Mouse (Mus musculus): Measurements from ENCODE around the gene Cnih3. TPM values are rescaled to one million over a fixed set of nuclear protein-coding genes. Genes with fewer than 3 reads are reported as not detected.

The Cnih3 gene
- polyA plus RNA-seq, 2 experiments, result 0.58 to 0.64 TPM

- Histone ChIP-seq H3K9me3 (ENCODE audit: control insufficient read depth, low read length) (no peaks in the 10 kb centered on the region), H3K4me2 (replicated peaks; ENCODE audit: low read depth, low read length, severe bottlenecking) (no peak overlapping the region), H3K27me3 (ENCODE audit: control insufficient read depth, insufficient read depth, low read length) (no peaks in the 10 kb centered on the region), H3K4me3 (replicated peaks; ENCODE audit: low read length) (no peak overlapping the region), H3K27ac (replicated peaks; ENCODE audit: low read depth, low read length) (no peak overlapping the region), H3K9ac (ENCODE audit: low read depth, low read length, severe bottlenecking) (no peak overlapping the region), H3K4me1 (ENCODE audit: control insufficient read depth, insufficient read depth, low read length) (0 out of 2 replicates have a peak, but pooled peaks cover 2% of the 10 kb centered on the region), H3K36me3 (ENCODE audit: control insufficient read depth, insufficient read depth, low read length) (no peaks in the 10 kb centered on the region)
- ATAC-seq (ENCODE audit: low FRiP score, low read depth) (no peak), DNase-seq (ENCODE audit: low spot score) (no peak)
- 91% methylated on average over 5 of the region's 5 CpGs for WGBS
- TF ChIP-seq POLR2A (IDR thresholded peaks at IDR 0.05; ENCODE audit: borderline replicate concordance, extremely low read depth, insufficient read depth, insufficient read length), result no peak
Measured at GRCm38 (mm10) chr1:181327137-181327536, 25.3 kb upstream of the Cnih3 start.

- no peak for TF ChIP-seq POLR2A (IDR thresholded peaks at IDR 0.05; ENCODE audit: borderline replicate concordance, extremely low read depth, insufficient read depth, insufficient read length)
- H3K9ac ChIP-seq (ENCODE audit: low read depth, low read length, severe bottlenecking), result no peak overlapping the region
- no peak for ATAC-seq (ENCODE audit: low FRiP score, low read depth)
- no peaks in the 10 kb centered on the region for H3K9me3 ChIP-seq (ENCODE audit: control insufficient read depth, low read length)
- H3K27me3 ChIP-seq (ENCODE audit: control insufficient read depth, insufficient read depth, low read length), result no peaks in the 10 kb centered on the region
- no peak overlapping the region for H3K27ac ChIP-seq (replicated peaks; ENCODE audit: low read depth, low read length)
- H3K36me3 ChIP-seq (ENCODE audit: control insufficient read depth, insufficient read depth, low read length), result no peaks in the 10 kb centered on the region
- no peak for DNase-seq (ENCODE audit: low spot score)
- no peak overlapping the region for H3K4me2 ChIP-seq (replicated peaks; ENCODE audit: low read depth, low read length, severe bottlenecking)
- H3K4me1 ChIP-seq (ENCODE audit: control insufficient read depth, insufficient read depth, low read length), result 0 out of 2 replicates have a peak, but pooled peaks cover 2% of the 10 kb centered on the region
- WGBS, result 74% methylated on average over 10 of the region's 10 CpGs
- no peak overlapping the region for H3K4me3 ChIP-seq (replicated peaks; ENCODE audit: low read length)
Measured at GRCm38 (mm10) chr1:181327636-181328420, 24.6 kb upstream of the Cnih3 start.

DNA sequence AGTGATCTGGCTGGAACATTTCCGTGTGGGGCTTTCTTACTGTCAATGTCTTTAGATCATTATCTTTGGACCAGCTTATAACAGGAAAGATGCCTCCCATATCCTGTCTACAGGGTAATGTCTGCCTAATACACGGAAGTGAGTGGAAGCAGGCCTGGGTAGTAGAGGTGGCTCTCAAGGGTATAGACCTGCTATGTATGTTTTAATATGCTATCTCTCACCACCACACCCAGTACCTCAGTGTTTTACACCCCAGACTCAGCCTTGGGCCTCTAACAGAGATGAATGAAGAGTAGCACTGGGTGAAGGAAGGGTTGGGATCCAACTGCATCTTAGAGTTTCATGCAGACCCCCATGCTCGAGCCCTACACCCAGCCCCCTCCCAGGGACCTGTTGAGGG lies 23.3 kb upstream of the Cnih3 start:
- no peaks in the 10 kb centered on the region; the same call in 1 of the 2 replicates for H3K9me3 ChIP-seq (ENCODE audit: control insufficient read depth, low read length)
- WGBS, result 87% methylated on average over 3 of the region's 3 CpGs
- 0 out of 2 replicates have a peak, but pooled peaks cover 2% of the 10 kb centered on the region for H3K4me1 ChIP-seq (ENCODE audit: control insufficient read depth, insufficient read depth, low read length)
- H3K9ac ChIP-seq (ENCODE audit: low read depth, low read length, severe bottlenecking), result no peak overlapping the region
- ATAC-seq (ENCODE audit: low FRiP score, low read depth), result no peak
- H3K27me3 ChIP-seq (ENCODE audit: control insufficient read depth, insufficient read depth, low read length), result no peaks in the 10 kb centered on the region
- no peaks in the 10 kb centered on the region for H3K36me3 ChIP-seq (ENCODE audit: control insufficient read depth, insufficient read depth, low read length)
- no peak overlapping the region for H3K4me3 ChIP-seq (replicated peaks; ENCODE audit: low read length)
- DNase-seq (ENCODE audit: low spot score), result no peak
- no peak for TF ChIP-seq POLR2A (IDR thresholded peaks at IDR 0.05; ENCODE audit: borderline replicate concordance, extremely low read depth, insufficient read depth, insufficient read length)
- H3K4me2 ChIP-seq (replicated peaks; ENCODE audit: low read depth, low read length, severe bottlenecking), result no peak overlapping the region
- no peak overlapping the region for H3K27ac ChIP-seq (replicated peaks; ENCODE audit: low read depth, low read length)

DNA sequence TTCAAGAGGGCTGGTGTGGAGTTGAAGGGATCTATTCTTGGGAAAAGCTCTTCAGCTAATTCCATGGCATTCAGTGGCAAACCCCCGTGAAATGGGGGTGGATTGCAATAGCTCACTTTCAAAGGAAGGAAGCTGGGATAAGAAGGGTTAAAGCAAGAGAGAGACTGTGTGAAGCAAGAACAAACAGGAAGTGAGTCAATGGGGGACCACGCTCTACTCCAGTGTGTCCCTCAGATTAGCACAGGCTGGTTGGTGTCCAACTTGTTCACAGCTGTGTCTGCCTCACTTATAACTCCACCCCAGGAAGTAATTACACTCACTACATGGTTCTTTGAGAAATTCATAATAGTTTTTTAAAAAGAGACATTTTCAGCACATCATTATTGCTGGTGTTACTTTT lies 19.8 kb upstream of the Cnih3 start:
- no peaks in the 10 kb centered on the region for H3K27me3 ChIP-seq (ENCODE audit: control insufficient read depth, insufficient read depth, low read length)
- no peak overlapping the region for H3K27ac ChIP-seq (replicated peaks; ENCODE audit: low read depth, low read length)
- H3K36me3 ChIP-seq (ENCODE audit: control insufficient read depth, insufficient read depth, low read length), result no peaks in the 10 kb centered on the region
- ATAC-seq (ENCODE audit: low FRiP score, low read depth) (no peak), DNase-seq (ENCODE audit: low spot score) (no peak)
- H3K9me3 ChIP-seq (ENCODE audit: control insufficient read depth, low read length), result no peaks in the 10 kb centered on the region; the same call in 1 of the 2 replicates
- H3K4me2 ChIP-seq (replicated peaks; ENCODE audit: low read depth, low read length, severe bottlenecking), result no peak overlapping the region
- no peak for TF ChIP-seq POLR2A (IDR thresholded peaks at IDR 0.05; ENCODE audit: borderline replicate concordance, extremely low read depth, insufficient read depth, insufficient read length)
- H3K4me3 ChIP-seq (replicated peaks; ENCODE audit: low read length), result no peak overlapping the region
- no peak overlapping the region for H3K9ac ChIP-seq (ENCODE audit: low read depth, low read length, severe bottlenecking)
- H3K4me1 ChIP-seq (ENCODE audit: control insufficient read depth, insufficient read depth, low read length), result no peaks in the 10 kb centered on the region
- 30% methylated on average over 2 of the region's 2 CpGs for WGBS

DNA sequence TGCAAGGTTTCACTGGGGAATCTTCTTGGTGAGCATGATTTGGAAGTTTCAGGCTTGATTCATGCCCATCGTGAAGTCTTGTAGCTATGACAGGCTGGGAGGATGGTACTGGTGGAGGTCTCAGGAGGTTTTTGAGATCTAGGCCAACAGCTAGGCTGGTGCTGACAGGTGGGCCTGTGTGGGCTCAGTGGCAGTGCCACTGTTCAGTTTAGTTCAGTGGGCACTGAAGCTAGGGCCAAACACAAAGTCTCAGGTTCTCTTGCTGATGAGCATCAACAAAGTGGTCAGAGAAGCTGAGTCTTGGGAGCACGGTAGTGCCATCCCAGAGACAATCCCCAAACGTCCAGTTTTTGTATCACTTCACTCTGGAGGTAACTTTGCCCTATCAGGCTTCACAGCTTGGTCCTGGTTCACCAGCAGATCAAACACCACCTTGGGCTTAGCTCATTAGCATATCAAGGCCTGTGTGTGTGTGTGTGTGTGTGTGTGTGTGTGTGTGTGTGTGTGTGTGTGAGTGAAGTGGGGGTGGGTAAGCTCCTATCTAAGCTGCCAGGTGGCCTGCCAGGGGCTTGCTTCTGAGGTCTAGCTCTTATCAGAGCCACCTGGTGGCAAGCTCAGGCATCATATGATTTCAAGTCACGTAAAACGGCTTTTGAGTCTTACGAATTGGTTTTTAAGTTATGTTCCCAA lies 18.0 kb upstream of the Cnih3 start:
- H3K36me3 ChIP-seq (ENCODE audit: control insufficient read depth, insufficient read depth, low read length), result no peaks in the 10 kb centered on the region
- H3K4me3 ChIP-seq (replicated peaks; ENCODE audit: low read length), result no peak overlapping the region
- no peaks in the 10 kb centered on the region; the same call in 1 of the 2 replicates for H3K9me3 ChIP-seq (ENCODE audit: control insufficient read depth, low read length)
- DNase-seq (ENCODE audit: low spot score) (no peak), ATAC-seq (ENCODE audit: low FRiP score, low read depth) (no peak)
- 84% methylated on average over 6 of the region's 6 CpGs for WGBS
- H3K9ac ChIP-seq (ENCODE audit: low read depth, low read length, severe bottlenecking), result no peak overlapping the region
- no peaks in the 10 kb centered on the region for H3K27me3 ChIP-seq (ENCODE audit: control insufficient read depth, insufficient read depth, low read length)
- no peak overlapping the region for H3K27ac ChIP-seq (replicated peaks; ENCODE audit: low read depth, low read length)
- TF ChIP-seq POLR2A (IDR thresholded peaks at IDR 0.05; ENCODE audit: borderline replicate concordance, extremely low read depth, insufficient read depth, insufficient read length), result no peak
- no peaks in the 10 kb centered on the region for H3K4me1 ChIP-seq (ENCODE audit: control insufficient read depth, insufficient read depth, low read length)
- no peak overlapping the region for H3K4me2 ChIP-seq (replicated peaks; ENCODE audit: low read depth, low read length, severe bottlenecking)

Measured in limb, embryonic 14.5 days (tissue).